Mouse (Mus musculus) lung, postnatal 25 days (tissue): ENCODE measurements around the gene Prpf3.
"Not testable (repeated sequence)": the region's sequence is repeated elsewhere in the genome, so short reads cannot be mapped to it uniquely, and the experiment has no call there.

ENCODE experiments used
- DNase-seq: peaks from one replicate; pipeline ENCODE4 v3.0.0; 2022; ENCODE audit warnings: low spot score

Prpf3 gene

GRCm38 (mm10) chr3:95820046-95821010 lies 35.4 kb downstream of the Prpf3 start:
- DNase-seq, result no peak

GRCm38 (mm10) chr3:95819351-95819985 lies 36.2 kb downstream of the Prpf3 start:
- peak; percentile 100 for DNase-seq

- DNase-seq, result peak; percentile 62
These were observed 37.0 kb downstream of the Prpf3 start, which contains the start of gene Rprd2 for GRCm38 (mm10) chr3:95818571-95819288. Rprd2 (minus strand) TSS chr3:95818863.

GRCm38 (mm10) chr3:95818026-95818511 lies 37.6 kb downstream of the Prpf3 start:
- DNase-seq, result peak; percentile 44

GRCm38 (mm10) chr3:95816681-95817080 lies 39.0 kb downstream of the Prpf3 start:
- DNase-seq, result no peak

GRCm38 (mm10) chr3:95808384-95808783 lies 47.3 kb downstream of the Prpf3 start:
- DNase-seq, result no peak

- DNase-seq, result not testable (repeated sequence)
These were observed 48.1 kb downstream of the Prpf3 start for GRCm38 (mm10) chr3:95807630-95808029.

- no peak for DNase-seq
These were observed 49.0 kb downstream of the Prpf3 start for GRCm38 (mm10) chr3:95806677-95807076.

- DNase-seq, result no peak
These were observed 51.8 kb downstream of the Prpf3 start for GRCm38 (mm10) chr3:95803851-95804250.

GRCm38 (mm10) chr3:95798756-95799155 lies 56.9 kb downstream of the Prpf3 start:
- DNase-seq, result no peak

- no peak for DNase-seq
These were observed 61.4 kb downstream of the Prpf3 start for GRCm38 (mm10) chr3:95794299-95794698.

GRCm38 (mm10) chr3:95793662-95794061 lies 62.0 kb downstream of the Prpf3 start:
- DNase-seq, result no peak

GRCm38 (mm10) chr3:95785501-95785900 lies 70.2 kb downstream of the Prpf3 start:
- DNase-seq, result no peak
